Mouse (Mus musculus) cerebellum, adult 2 months (tissue): ENCODE data around the gene Smoc1.

Experiments
- CTCF ChIP-seq: fragments of 200-500 bp; IDR thresholded peaks from 2 replicates; pipeline ENCODE4 v1.5.1; 2011; ENCODE audit warnings: low read depth, mild to moderate bottlenecking, control low read depth, low read length, moderate library complexity, borderline replicate concordance; ENCODE audit not compliant: insufficient read depth
- POLR2A ChIP-seq: fragments of 200-500 bp; IDR thresholded peaks from 2 replicates; pipeline ENCODE4 v1.6.1; 2011; ENCODE audit warnings: low read length, control low read depth, borderline replicate concordance; ENCODE audit not compliant: insufficient read depth

DNA sequence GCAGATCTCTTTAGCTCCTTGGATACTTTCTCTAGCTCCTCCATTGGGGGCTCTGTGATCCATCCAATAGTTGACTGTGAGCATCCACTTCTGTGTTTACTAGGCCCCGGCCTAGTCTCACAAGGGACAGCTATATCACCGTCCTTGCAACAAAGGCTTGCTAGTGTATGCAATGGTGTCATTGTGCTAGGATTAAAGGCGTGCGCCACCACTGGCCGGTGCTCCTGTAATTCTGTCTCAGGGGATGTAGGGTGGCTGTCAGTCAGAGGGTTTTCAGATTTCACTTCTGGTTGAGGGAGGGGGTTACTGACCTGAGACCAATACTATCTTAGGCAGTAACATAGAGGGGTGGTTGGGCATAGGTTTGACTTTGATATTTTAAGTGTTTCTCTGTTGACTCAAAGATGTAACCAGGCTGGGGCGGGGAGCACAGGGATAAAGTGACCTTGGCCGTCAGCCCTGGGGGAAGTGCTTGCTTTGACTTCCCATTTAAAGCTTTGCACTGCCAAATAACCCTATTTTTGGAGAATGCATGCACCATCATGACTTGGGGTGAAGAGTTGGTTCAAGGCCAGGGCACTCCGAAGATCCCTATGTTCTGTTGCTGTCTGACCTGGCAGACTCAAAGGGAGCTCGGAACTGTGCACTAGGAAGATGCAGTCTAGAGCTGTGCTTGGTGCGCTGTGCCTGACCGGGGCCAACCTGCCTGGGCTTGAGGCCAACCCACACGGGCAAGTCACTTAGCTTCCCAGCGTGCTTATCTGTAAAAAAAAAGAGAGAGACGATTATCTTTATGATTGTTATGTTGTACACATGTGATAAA is 80.9 kb downstream of the Smoc1 start:
- TF ChIP-seq CTCF (no peak), POLR2A (no peak)
